Mouse (Mus musculus): ENCODE data around the gene Gss. TPM values are rescaled to one million over a fixed set of nuclear protein-coding genes. Genes with fewer than 3 reads are reported as not detected.

Gss gene
- 26.0 and 43.9 TPM in 2 replicates for polyA plus RNA-seq (2015; fragmentation: Nextera tagmentation; extraction: Ambion mirVana)

GRCm38 (mm10) chr2:155592137-155592853 lies at the start of gene Gss:
Gss (minus strand) TSS chr2:155592810.

GRCm38 (mm10) chr2:155610978-155611377 lies 18.4 kb upstream of the Gss start, which contains the start of gene Myh7b:
Myh7b (plus strand) TSS chr2:155611212.

GRCm38 (mm10) chr2:155517455-155518423 lies 74.9 kb downstream of the Gss start, which contains the start of the genes Acss2 and Ggt7:
Acss2 (plus strand) TSS chr2:155517948.
Ggt7 (minus strand) TSS chr2:155518237.

Small RNAs within 50 kb of the gene (microRNA-seq; reads per million reads assigned to microRNA genes)
- 4.2 reads per million, percentile 3 among the genes with 10 or more reads in this experiment for gene Mir499 (ENCODE audit: borderline replicate concordance, insufficient number of aligned reads)

Other genes starting within 250 kb of the Gss start
- 31.0 and 42.6 TPM in 2 replicates for gene Pigu, start 235.4 kb downstream of the Gss start, polyA plus RNA-seq (2015; fragmentation: Nextera tagmentation; extraction: Ambion mirVana)
- 24.2 and 41.8 TPM in 2 replicates for gene Trp53inp2, start 211.8 kb downstream of the Gss start, polyA plus RNA-seq (2015; fragmentation: Nextera tagmentation; extraction: Ambion mirVana)
- gene Ncoa6, start 118.9 kb downstream of the Gss start, polyA plus RNA-seq (2015; fragmentation: Nextera tagmentation; extraction: Ambion mirVana), result 14.7 and 14.9 TPM in 2 replicates
- 11.7 and 17.7 TPM in 2 replicates for gene Acss2, start 74.9 kb downstream of the Gss start, polyA plus RNA-seq (2015; fragmentation: Nextera tagmentation; extraction: Ambion mirVana)
- 8.1 and 17.0 TPM in 2 replicates for gene Ggt7, start 74.6 kb downstream of the Gss start, polyA plus RNA-seq (2015; fragmentation: Nextera tagmentation; extraction: Ambion mirVana)
- 0.38 and 0.52 TPM in 2 replicates for gene Myh7b, start 18.4 kb upstream of the Gss start, polyA plus RNA-seq (2015; fragmentation: Nextera tagmentation; extraction: Ambion mirVana)
- gene Trpc4ap, start 99.6 kb upstream of the Gss start, polyA plus RNA-seq (2015; fragmentation: Nextera tagmentation; extraction: Ambion mirVana), result 89.8 and 124 TPM in 2 replicates
- 30.0 and 59.7 TPM in 2 replicates for gene Edem2, start 136.7 kb upstream of the Gss start, polyA plus RNA-seq (2015; fragmentation: Nextera tagmentation; extraction: Ambion mirVana)
- not detected in 2 replicates for gene Gm17581, start 143.1 kb upstream of the Gss start, polyA plus RNA-seq (2015; fragmentation: Nextera tagmentation; extraction: Ambion mirVana)
- gene Procr, start 158.3 kb upstream of the Gss start, polyA plus RNA-seq (2015; fragmentation: Nextera tagmentation; extraction: Ambion mirVana), result 14.1 and 22.1 TPM in 2 replicates
- gene Mmp24, start 182.5 kb upstream of the Gss start, polyA plus RNA-seq (2015; fragmentation: Nextera tagmentation; extraction: Ambion mirVana), result 1.3 and 1.5 TPM in 2 replicates
- 58.7 and 116 TPM in 2 replicates for gene BC029722, start 226.6 kb upstream of the Gss start, polyA plus RNA-seq (2015; fragmentation: Nextera tagmentation; extraction: Ambion mirVana)
- gene Eif6, start 234.1 kb upstream of the Gss start, polyA plus RNA-seq (2015; fragmentation: Nextera tagmentation; extraction: Ambion mirVana), result 166 and 202 TPM in 2 replicates
- 0.05 and 0.12 TPM in 2 replicates for gene Fam83c, start 242.0 kb upstream of the Gss start, polyA plus RNA-seq (2015; fragmentation: Nextera tagmentation; extraction: Ambion mirVana)

Measured in adrenal gland, postnatal 0 days (tissue).